Mouse (Mus musculus) CD4-positive, CD25-positive, alpha-beta regulatory T cell, adult 2 months (primary cell): ENCODE data around the gene Ect2.

ENCODE experiments used
- DNase-seq: peaks from one replicate; pipeline ENCODE4 v3.0.0-alpha.2; 2012; ENCODE audit warnings: low read depth, low spot score

The Ect2 gene

DNA sequence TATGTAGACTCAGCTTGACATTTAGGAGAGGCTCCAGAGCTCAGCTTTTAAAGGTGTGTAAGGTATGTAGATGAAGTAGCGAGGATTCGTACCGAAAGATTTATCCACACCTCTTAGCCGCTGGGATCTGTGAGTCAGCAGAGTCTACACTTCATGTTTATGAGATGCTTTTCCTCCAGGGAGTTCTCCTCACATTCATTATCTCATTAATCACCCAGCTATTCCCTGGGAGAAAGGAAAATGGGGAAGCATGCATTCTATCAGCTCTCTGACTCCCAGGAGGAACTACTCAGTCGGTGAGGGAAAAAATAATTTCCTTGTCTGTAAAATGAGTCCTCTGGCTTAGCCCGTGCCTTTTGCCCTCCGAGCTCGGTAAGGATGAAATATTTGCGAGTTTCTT lies 83.3 kb downstream of the Ect2 start:
- DNase-seq, result no peak

DNA sequence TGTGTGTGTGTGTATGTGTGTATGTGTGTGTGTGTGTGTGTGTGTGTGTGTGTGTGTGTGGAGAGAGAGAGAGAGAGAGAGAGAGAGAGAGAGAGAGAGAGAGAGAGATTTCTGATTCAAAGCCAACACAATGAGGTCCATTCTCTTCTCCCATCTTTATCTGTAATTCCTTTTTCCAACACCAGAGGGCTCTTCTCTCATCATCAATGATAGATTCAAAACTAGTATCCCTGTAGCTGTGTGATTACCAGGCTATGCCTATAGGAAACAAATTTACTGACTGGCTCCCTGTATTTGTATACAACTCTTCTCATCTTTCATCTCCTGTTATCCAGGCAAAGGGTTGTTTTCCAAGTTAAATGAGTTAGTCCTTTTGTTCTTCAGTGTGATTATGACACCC lies 86.5 kb downstream of the Ect2 start:
- DNase-seq, result peak; percentile 61

DNA sequence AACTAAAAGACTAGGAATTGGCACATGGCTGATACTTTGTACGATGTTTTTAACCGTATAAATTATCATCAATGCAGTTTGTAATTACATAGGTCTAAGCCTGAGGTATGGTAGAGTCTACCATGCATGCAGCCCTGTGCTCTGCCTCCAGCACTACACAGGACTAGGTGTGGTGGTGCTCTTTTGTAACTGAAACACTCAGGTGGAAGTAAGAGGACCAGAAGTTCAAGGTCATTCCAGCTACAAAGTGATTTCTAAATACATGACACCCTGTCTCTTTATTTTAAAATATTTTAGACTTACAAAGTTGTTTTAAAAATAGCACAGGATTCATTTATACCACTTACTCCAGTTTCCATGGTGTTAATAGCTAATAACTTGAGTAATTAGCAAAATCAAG lies 88.8 kb downstream of the Ect2 start:
- DNase-seq, result no peak

DNA sequence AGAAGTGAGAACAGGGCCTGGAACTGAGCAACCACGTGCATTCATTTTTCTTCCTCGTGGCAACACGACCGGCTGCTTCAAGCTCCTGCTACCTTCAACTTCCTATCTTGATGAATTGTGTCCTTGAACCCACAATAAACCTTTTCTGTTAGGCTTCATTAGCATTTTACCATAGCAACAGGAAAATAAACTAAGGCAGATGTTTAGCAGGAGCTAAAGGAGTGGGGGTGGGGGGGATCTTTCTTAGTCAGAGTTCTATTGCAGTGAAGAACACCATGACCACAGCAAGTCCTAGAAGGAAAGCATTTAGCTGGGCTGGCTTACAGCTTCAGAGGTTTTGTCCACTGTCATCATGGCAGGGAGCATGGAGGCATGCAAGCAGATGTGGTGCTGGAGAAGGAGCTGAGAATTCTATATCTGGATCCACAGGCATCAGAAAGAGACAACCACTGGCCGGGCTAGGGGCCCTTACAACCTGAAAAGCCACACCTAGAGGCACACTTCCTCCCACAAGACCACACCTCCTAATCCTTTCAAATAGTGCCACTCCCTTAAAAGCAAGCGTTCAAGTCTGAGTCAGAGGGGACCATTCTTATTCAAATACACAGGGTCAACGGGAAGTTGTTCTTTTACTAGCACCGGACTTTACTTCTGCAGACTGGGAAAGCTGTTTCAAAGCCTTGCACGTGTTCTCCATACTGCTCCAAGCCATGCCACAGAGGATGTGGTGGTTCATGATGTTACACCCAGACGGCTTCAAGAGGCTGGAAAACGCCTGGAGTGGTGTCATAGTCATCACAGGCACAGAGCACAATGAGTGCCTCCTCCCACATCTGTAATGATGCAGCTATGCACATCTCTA lies 90.0 kb downstream of the Ect2 start:
- no peak for DNase-seq

DNA sequence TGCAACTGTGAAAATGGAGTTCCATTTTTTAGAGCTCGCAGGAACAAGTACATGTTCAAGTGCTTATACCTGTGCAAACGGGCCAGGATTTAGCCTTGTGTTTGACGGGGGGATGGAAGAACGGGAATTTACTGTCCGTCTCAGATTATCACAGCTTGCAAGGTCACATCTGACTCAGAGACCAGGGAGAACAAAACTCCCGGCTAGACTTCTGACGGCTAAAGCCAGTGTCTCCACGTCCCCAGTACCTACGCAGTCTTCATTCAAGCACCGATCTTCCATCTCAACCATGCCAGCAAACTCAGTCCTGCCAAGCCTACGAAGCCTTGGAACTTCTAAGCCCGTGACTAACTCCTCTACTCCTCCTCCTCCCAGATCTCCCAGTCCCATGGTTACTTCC lies 93.2 kb downstream of the Ect2 start:
- DNase-seq, result no peak

DNA sequence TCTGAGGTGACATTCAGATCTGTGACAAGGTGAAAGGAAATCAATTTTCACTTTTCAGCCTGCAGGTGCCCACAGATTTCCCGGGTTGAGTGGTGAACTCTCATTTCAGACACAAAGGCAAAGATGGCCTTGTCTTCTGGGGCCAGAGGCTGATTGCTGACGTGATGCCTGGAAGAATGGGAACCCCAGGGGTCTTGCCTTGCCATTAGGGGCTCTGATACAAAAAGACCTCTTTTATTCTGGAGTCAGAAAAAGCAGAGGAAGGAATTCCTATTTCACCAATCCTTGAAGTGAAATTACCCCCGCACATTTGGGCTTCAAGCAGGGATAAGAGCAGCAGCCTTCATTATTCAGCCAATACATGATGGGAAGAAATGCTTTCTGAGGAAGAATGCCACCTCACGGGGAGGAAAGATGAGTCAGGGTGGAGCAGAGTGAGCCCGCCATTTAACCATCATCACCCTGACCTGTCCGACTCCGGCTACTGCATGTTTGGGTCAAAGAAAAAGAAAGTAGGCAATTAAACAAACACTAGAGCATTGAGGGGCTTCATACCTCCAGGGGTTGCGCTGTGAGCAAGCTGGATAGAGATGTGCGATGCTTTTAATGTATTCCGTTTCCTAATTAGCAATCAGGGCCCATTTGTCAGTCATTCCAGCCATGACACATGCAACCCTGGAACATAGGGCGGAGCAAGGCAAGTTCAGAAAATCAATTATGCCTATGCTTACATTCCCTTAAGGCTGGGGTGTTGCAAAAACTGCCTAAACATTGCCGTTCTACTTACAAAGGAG lies 94.0 kb downstream of the Ect2 start:
- DNase-seq, result no peak

DNA sequence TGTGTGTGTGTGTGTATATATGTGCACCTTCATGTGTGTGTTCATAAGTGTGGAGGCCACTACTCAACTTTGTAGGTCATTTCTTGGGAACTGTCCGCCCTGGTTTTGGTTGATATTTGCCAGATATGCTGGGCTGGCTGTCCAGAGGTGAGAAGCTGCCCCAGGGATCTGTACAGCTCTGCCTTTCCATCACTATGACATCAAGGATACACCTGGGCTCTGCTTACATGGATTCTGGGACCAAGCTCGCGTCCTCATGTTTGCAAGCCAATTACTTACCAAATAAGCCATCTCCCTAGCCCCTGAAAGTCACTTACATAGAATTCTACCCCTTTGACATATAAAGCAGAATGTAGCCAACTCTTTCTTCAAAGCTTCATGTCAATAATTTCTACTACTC lies 98.2 kb downstream of the Ect2 start:
- no peak for DNase-seq

DNA sequence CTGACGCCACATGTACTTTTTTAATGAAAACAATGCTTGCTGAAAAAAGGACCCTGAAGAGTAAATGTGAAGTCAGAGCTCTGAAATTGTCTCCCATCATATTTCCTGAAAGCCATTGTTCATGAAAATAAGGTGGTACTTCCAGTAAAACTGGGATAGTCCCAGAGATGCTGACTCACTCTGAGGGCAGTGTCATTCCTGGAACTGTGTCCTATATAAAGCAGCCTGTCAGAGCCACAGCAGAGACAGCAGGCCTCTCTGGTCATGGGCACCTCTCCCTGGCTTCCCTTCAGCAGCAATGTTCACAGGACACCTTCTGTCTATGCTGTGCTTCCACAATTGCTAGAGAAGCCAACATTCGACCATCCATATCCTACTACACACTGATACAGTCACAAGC lies 98.9 kb downstream of the Ect2 start:
- DNase-seq, result no peak
